Mouse (Mus musculus) bone marrow, adult 2 months (tissue): Measurements from ENCODE around the gene Scrt2. TPM values are rescaled to one million over a fixed set of nuclear protein-coding genes. Genes with fewer than 3 reads are reported as not detected.

Source experiments
- H3K27ac ChIP-seq: fragments of 200-500 bp; 2 replicates; pipeline ENCODE4 v1.5.1; 2012; ENCODE audit warnings: low read depth, mild to moderate bottlenecking, control low read depth, inconsistent platforms, low read length; ENCODE audit not compliant: control insufficient read depth, poor library complexity, insufficient read depth
- H3K4me1 ChIP-seq: fragments of 200-500 bp; 2 replicates; pipeline ENCODE4 v1.6.1; 2011; ENCODE audit warnings: low read length; ENCODE audit not compliant: control insufficient read depth, insufficient read depth
- H3K4me3 ChIP-seq: fragments of 200-500 bp; replicated peaks from 2 replicates; pipeline ENCODE3; 2011; ENCODE audit warnings: mild to moderate bottlenecking, low read depth, low read length, control low read depth; ENCODE audit not compliant: control insufficient read depth
- CTCF ChIP-seq: fragments of 200-500 bp; IDR thresholded peaks from 2 replicates; pipeline ENCODE4 v1.5.1; 2011; ENCODE audit warnings: low read length, control low read depth; ENCODE audit not compliant: control insufficient read depth, insufficient read depth
- POLR2A ChIP-seq: fragments of 200-500 bp; IDR thresholded peaks from 2 replicates; pipeline ENCODE4 v1.6.1; 2011; ENCODE audit warnings: low read depth, mild to moderate bottlenecking, control low read depth, low read length, borderline replicate concordance; ENCODE audit not compliant: control insufficient read depth
- WGBS: fragments of 180-500 bp; shearing (Covaris S2); methylation state at CpG from one replicate; pipeline ENCODE4 v1.1.7; 2018; 5-methylcytosine and 5-hydroxymethylcytosine counted together
- polyA plus RNA-seq: library from polyadenylated mRNA; stranded (reverse); fragments of >200 nt; gene quantifications from 2 replicates; pipeline ENCODE4 v1.2.4, GENCODE M21; 2011; ENCODE audit warnings: low replicate concordance; ENCODE audit not compliant: missing spikeins, insufficient read depth, insufficient read length

Scrt2 gene
- polyA plus RNA-seq, 1 experiment = not detected

DNA sequence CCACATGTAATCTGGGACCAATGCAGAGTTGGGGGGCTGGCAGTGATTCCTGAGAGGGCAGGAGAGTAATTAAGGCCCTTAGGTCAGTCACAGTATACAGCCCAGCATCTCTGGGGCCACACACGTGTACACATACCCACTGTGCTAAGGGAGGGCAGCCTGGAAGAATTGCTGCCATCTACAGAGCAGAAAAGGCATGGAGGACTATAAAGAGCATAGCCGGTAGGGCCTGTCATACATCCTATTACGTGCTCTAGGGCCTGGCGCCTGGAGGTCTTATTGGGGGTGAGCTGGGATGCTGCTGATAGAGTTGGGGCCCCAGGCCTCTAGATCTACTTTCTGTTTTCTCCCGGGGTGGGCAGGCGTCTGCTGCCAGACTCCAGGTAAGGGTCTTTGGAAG is 5.1 kb downstream of the Scrt2 start:
- WGBS = 71% methylated on average over 6 of the region's 6 CpGs
- no peak overlapping the region for H3K4me3 ChIP-seq
- TF ChIP-seq CTCF = no peak
- TF ChIP-seq POLR2A = no peak
- no peak overlapping the region for H3K27ac ChIP-seq
- no peaks in the 10 kb centered on the region; the same call in 1 of the 2 replicates for H3K4me1 ChIP-seq

DNA sequence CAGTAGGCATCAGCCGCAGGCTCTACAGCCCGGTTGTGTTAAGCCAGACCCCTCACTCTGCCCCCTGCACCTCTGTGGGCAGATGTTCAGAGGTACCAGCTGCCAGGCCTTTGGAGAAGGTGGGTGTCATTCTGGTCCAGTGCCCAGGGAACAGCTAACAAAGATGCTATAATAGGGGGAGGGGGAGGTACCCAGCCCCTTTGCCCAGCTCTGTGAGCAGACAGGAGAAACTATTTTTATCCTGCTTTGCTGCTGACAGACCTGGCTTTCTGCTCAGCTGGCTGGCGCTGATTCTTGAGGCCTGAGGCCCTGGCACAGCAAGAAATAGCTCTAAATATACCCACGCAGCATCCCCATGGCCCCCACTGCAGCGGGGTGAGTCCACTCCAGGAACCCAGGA is 5.8 kb downstream of the Scrt2 start:
- no peaks in the 10 kb centered on the region for H3K4me1 ChIP-seq
- H3K27ac ChIP-seq = no peak overlapping the region
- WGBS = 73% methylated on average over 5 of the region's 5 CpGs
- TF ChIP-seq CTCF = no peak
- no peak for TF ChIP-seq POLR2A
- no peak overlapping the region for H3K4me3 ChIP-seq

DNA sequence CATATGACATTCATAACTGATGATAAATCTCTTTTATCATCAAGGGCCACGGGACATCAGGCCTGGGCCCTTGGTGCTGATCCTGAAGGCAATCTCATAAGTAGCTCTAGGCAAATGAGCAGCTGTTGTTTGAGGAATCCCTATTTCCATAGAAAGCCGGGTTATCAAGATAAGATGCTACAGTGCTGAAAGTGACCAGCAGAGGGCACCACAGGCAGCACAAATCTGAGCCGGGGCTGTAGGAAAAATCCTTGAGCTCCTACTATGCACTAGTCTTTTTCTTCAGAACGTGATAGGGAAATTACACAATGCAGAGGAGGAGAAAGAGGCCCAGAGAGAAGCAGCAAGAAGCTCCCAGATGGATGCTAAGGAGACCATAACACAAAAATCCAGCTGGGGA is 7.7 kb downstream of the Scrt2 start:
- WGBS = 6% methylated on average over 4 of the region's 4 CpGs
- Histone ChIP-seq H3K4me1 (peaks cover 2% of the 10 kb centered on the region; the same call in 1 of the 2 replicates), H3K27ac (no peak overlapping the region), H3K4me3 (no peak overlapping the region)
- no peak for TF ChIP-seq POLR2A
- peak; percentile 61 for TF ChIP-seq CTCF

DNA sequence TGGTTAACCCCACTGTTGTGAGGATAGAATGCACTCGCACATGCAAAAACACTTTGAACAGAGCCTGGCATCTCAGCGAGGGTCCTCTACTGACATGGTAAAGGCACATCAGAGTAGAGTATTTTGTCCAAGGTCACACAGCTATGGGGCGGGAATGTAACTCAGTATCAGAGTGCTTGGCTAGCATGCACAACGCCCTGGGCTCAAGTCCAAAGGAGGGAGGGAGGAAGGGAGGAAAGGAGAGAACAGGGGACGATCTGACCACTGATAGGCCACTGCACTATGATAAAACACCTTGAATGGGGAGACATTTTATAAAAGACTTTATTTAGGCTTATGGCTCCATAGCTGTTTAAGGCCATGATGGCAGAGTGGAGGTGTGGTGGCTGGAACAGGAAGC is 8.3 kb downstream of the Scrt2 start:
- Histone ChIP-seq H3K4me3 (no peak overlapping the region), H3K27ac (no peak overlapping the region), H3K4me1 (peaks cover 2% of the 10 kb centered on the region; the same call in 1 of the 2 replicates)
- TF ChIP-seq CTCF = no peak
- no peak for TF ChIP-seq POLR2A
- 77% methylated on average over 5 of the region's 5 CpGs for WGBS

DNA sequence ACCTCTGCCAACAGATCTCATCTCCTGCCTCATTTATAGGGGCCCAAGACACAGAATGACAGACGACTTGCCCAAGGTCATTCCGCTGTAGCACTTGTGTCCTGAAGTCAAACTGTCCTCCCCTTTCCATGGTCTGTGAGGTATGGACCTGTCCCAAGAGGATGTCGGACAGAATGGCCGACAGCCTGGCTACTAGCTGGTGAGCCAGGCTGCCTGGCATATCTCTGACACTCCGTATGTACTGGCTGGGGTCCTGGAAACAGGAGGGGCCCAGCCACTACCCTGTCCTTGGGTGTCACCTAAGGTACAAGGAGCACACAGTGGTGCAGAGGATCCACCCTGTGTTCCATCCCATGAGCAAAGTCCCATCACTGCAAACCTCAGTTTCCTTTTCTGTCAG is 9.2 kb downstream of the Scrt2 start:
- H3K4me1 ChIP-seq = peaks cover 2% of the 10 kb centered on the region; the same call in 1 of the 2 replicates
- no peak overlapping the region for H3K27ac ChIP-seq
- no peak overlapping the region for H3K4me3 ChIP-seq
- WGBS = 78% methylated on average over 5 of the region's 5 CpGs
- TF ChIP-seq CTCF (no peak), POLR2A (no peak)

DNA sequence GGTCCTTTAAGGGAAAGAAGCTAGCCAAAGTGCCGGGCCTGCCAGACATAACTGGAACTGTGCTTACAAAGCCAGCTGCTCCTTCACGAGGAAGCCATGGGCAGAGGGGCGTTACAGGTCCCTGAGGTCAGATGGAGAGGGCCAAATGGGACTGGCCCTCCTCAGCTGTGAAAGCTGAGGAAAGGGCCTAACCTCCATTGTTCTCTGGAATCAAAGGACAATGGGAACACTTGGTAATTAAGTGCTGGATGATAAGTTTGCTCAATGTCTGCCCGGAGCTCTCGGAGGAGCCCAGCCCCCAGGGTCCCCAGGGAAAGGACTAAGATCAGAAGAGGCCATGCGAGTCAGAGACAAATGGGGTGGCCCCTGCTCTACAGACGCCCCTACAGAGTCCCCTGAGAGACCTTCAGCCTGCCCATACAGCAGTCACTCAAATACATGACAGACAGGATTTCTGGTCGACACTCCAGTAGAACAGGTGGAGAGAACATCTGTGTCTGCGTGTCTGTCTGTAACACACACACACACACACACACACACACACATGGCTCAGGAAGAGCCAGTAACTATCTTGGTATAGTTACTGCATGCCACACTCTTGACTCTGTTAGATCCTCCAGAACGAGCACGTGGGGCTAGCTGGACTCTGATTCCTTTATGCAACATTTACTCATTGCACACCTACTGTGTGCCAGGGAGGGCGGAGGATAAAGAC is 10.2 kb downstream of the Scrt2 start:
- TF ChIP-seq CTCF = no peak
- TF ChIP-seq POLR2A = no peak
- 31% methylated on average over 12 of the region's 12 CpGs for WGBS
- no peak overlapping the region for H3K4me3 ChIP-seq
- H3K4me1 ChIP-seq = peaks cover 2% of the 10 kb centered on the region; the same call in 1 of the 2 replicates
- H3K27ac ChIP-seq = no peak overlapping the region

DNA sequence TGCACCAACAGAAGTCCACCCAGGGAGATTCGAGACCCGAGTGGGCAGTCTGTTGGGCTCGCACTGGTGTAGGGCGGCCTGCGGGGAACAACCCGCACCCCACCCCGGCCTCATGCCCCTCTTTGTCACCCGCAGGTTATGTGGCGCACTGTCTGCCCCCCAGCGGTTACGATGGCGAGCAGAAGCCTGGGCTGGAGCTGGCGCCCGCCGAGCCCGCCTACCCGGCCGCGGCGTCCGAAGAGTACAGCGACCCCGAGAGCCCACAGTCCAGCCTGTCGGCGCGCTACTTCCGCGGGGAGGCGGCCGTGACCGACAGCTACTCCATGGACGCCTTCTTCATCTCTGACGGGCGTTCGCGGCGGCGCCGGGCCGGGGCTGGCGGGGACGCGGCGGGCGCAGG is 11.6 kb downstream of the Scrt2 start:
- H3K27ac ChIP-seq = no peak overlapping the region; the same call in 1 of the 2 replicates
- TF ChIP-seq CTCF (no peak), POLR2A (no peak)
- WGBS = 4% methylated on average over 45 of the region's 45 CpGs
- H3K4me3 ChIP-seq = no peak overlapping the region
- peaks cover 2% of the 10 kb centered on the region; the same call in 1 of the 2 replicates for H3K4me1 ChIP-seq

DNA sequence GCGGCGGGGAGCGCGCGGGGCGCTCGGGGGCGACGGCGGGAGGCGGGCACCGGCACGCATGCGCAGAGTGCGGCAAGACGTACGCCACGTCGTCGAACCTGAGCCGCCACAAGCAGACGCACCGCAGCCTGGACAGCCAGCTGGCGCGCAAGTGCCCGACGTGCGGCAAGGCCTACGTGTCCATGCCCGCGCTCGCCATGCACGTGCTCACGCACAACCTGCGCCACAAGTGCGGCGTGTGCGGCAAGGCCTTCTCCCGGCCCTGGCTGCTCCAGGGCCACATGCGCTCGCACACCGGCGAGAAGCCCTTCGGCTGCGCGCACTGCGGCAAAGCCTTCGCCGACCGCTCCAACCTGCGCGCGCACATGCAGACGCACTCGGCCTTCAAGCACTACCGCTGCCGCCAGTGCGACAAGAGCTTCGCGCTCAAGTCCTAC is 12.0 kb downstream of the Scrt2 start:
- H3K4me3 ChIP-seq = no peak overlapping the region
- 4% methylated on average over 54 of the region's 60 CpGs for WGBS

More for the DNA sequence above, 12.0 kb downstream of the Scrt2 start:
- TF ChIP-seq CTCF = no peak
- H3K4me1 ChIP-seq = peaks cover 2% of the 10 kb centered on the region; the same call in 1 of the 2 replicates
- H3K27ac ChIP-seq = no peak overlapping the region
